Mouse (Mus musculus) brown adipose tissue, adult 24 weeks (tissue): ENCODE results near the gene Phykpl. TPM values are rescaled to one million over a fixed set of nuclear protein-coding genes. Genes with fewer than 3 reads are reported as not detected.

Experiments
- H3K27ac ChIP-seq: fragments of 200-500 bp; replicated peaks from 2 replicates; pipeline ENCODE4 v1.5.1; 2012; ENCODE audit warnings: low read depth, mild to moderate bottlenecking, low read length
- H3K4me1 ChIP-seq: fragments of 200-500 bp; 2 replicates; pipeline ENCODE4 v1.6.1; 2012; ENCODE audit warnings: low read length, mixed read lengths; ENCODE audit not compliant: control insufficient read depth, insufficient read depth, insufficient read length
- H3K4me3 ChIP-seq: fragments of 200-500 bp; 2 replicates; pipeline ENCODE4 v1.5.1; 2012; ENCODE audit warnings: low read depth, mild to moderate bottlenecking, low read length, moderate library complexity; ENCODE audit not compliant: insufficient read depth
- polyA plus RNA-seq: library from polyadenylated mRNA; stranded (reverse); fragments of >200 nt; gene quantifications from 2 replicates; pipeline ENCODE4 v1.2.4, GENCODE M21; 2012; ENCODE audit not compliant: missing spikeins, insufficient read depth, insufficient read length

The Phykpl gene
- polyA plus RNA-seq, result 10.1 and 18.5 TPM in 2 replicates

DNA sequence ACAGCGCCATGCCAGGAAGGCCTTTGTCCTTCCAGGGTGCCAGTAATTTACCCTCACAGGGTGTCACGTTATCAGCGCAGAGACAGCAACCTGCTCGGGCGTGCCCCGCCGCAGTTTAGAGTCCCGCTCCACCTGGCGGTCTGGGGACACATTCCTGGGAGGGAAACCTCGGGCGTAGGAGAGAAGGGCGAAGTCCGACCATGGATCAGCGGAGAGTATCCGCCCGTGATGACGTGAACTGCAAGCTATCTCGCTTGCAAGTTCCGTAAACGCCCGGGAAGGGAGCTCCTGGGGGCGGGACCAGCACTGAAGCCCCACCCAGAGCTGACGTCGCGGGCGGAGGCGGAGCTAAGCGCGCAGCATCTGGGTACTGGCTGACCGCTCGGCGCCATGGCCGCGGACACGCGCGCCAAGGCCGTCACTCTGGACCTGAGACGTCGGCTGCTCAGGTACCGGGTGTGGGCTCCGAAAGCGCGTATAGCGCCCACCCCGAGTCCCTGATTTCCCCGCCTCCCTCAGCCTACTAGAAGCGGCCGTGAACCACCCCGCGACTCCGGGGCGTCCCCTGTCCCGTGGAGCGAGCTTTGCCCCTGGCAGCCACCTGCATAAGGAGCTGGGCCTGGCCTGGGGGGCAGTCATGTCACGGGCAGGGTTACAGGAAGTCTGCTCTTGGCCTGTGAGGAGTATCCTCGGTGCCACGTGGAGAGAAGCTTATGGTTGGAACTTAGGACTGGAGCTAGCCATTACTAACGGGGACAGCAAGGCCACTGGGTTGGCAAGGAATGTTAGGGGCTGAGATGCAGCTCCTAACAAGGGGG is at the start of gene Phykpl:
TSS of gene Phykpl (plus strand) at position 327 of the 818 bp plus-strand sequence.
- Histone ChIP-seq H3K27ac (peak within 1 kb of the TSS; percentile 99), H3K4me1 (peaks cover 11% of the 10 kb centered on the region), H3K4me3 (peak within 1 kb of the TSS; percentile 77)

DNA sequence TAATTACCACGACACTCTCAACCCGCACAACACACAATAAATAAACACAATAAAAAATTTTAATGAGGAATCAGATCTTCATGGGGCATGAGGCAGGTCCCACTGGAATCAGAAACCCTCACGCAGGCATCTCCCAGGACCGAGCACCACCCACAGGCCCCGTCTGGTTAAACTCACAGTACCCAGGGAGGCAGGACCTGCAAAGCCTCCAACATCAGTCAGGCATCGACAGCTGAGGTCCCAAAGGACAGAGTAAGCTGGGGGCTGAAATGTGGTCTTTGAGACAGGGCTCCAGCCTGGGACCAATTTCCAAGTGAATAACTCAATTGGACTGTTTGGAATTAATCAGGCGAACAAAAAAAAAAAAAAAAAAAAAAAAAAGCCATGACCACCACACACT is 46.2 kb upstream of the Phykpl start:
- no peaks in the 10 kb centered on the region for H3K4me1 ChIP-seq
- H3K27ac ChIP-seq, result no peak overlapping the region
- no peak overlapping the region for H3K4me3 ChIP-seq

DNA sequence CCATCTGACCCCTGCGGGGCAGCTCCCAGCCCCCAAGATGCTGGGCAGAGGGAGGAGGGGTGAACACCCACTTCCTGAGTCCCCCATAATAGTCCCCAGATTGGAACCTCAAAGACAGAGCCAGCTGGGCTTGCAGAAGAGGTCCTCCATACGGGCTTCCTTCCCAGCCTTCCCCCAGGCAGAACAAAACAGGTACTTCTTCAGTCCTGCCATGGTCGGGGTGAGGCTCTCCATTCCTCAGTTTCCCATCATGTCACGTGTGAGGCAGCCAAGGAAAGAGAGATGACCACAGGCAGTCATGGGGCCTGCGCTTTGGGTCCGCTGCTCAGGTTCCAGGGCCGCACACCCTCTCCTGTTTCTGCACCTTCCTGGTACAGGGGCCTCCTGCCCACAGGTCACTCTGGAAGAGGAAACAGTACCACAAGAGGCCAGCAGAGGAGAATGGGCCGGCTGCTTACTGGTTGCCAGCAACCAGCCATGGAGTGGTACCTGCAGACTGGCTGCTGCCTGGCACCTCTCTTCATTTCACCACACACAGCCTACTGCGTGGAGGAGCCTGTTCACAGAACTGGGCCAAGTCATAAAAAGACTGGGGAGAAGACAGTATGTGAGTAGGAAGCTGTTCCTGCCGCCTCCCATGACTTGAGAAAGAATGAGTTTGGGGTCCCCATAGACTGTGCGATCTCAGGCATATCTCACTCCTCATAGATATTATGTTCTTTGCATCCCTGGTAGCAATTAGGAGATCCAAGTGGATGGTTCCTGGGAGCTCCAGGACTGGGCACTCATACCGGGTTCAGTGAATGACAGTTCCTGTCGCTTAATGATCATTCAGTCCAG is 45.4 kb upstream of the Phykpl start:
- Histone ChIP-seq H3K4me3 (no peak overlapping the region), H3K4me1 (no peaks in the 10 kb centered on the region)

DNA sequence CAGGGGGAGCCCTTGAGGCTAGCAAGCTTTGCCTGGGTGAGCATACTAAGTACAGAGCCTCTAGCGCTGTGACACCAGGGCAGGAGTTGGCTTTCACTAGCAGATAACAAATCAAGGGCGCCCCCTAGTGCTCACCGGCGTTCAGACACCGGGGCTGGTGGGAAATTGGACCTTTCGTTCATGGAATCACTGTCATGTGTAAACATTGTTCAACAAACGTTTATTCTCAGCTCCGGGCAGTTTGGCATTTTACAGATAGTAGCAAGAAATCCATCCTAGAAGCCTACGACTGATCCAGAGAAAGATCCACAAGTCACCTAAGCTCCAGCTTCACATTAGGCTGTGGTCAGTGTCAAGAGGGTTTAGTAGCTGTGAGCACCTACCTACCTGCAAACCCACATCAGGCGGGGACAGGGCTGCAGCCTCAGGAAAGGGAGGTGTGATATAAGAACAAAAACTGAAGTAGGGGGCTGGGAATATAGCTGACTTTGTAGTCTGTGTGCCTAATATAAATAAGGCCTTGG is 44.7 kb upstream of the Phykpl start:
- no peak overlapping the region for H3K27ac ChIP-seq
- H3K4me1 ChIP-seq, result no peaks in the 10 kb centered on the region
- no peak overlapping the region for H3K4me3 ChIP-seq

More for the DNA sequence above, 45.4 kb upstream of the Phykpl start:
- no peak overlapping the region for H3K27ac ChIP-seq

DNA sequence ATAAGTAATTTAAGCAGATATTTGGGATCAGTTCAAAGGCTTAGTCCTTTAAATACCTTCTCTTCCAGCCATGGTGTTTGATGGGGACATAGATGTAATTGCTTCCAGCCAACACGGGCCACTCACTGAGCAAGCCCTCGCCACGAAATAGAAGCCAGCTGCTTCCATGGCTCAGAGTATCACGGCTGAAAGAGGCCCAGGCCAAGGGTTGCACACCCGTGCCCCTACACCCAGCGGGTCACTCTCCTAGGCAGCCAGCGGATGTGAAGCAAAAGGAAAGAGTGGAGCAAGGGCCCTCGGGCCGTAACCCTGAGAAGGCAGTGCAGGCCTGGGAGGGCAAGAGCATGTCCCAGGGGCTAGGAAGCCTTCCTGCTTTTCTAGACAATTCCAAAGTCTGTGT is 42.1 kb upstream of the Phykpl start:
- Histone ChIP-seq H3K27ac (no peak overlapping the region), H3K4me1 (no peaks in the 10 kb centered on the region), H3K4me3 (no peak overlapping the region)

DNA sequence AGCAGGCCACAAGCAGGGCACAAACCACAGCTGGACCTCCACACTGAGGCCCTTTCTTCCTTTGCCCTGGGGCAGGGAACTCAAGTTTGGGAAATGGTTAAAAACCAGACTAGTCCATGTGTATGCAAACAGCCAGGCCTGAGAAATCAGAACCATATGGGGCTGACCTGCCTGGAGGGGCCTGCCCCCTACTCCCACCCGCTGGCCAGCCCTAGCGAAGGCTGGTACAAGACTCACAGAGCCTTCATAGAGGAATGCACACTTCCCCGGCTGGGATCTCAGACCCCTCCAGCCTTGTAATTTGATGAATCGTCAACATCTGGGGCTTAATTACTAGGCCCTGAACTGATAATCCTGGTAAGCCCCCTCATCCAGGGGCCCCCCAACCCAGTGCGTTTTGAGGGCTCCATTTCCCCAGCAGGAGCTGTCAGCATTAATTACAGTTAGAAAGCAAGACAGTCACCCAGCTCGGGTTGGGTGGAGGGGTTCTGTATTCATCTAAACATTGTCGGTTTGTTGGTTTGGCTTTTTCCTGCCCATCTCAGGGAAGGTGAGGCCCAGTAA is 41.0 kb upstream of the Phykpl start:
- Histone ChIP-seq H3K4me1 (no peaks in the 10 kb centered on the region), H3K4me3 (no peak overlapping the region), H3K27ac (no peak overlapping the region)

DNA sequence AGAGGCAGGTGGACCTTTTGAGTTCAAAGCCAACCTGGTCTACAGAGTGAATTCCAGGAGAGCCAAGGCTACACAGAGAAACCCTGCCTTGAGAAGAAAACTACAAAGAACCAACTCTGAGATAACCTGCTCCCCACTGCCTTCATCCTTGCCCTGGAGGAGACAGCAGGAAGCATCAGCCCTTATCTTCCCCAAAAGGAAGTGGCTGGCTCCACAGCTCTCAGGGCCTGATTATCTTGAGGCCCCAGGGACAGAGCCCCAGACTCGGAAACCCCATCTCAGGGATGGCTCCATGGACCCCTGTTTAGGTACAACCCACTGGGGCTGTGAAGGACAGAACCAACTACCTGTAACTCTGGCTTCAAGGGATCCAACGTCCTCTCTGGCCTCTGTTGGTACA is 40.1 kb upstream of the Phykpl start:
- no peaks in the 10 kb centered on the region for H3K4me1 ChIP-seq
- H3K4me3 ChIP-seq, result no peak overlapping the region
- no peak overlapping the region for H3K27ac ChIP-seq

DNA sequence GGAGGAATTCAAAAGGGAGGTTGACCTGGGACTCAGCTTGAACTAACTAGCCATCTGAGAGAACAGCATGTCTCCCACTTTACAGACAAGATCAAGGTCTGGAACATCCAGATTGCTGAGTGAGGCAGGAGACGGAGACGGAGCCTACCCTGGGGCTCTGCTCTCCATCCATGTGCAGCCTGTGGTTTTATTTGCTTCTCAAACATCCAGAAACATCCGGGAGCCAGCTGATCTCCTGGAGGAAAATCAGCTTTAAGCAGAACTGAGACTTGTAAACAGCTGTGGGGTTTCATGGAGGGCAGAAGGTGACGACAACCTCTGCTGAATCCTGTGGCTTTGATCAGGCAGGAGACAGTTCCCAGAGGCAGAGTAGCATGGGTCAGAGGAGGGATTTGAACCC is 38.7 kb upstream of the Phykpl start:
- Histone ChIP-seq H3K27ac (no peak overlapping the region), H3K4me1 (no peaks in the 10 kb centered on the region), H3K4me3 (no peak overlapping the region)

DNA sequence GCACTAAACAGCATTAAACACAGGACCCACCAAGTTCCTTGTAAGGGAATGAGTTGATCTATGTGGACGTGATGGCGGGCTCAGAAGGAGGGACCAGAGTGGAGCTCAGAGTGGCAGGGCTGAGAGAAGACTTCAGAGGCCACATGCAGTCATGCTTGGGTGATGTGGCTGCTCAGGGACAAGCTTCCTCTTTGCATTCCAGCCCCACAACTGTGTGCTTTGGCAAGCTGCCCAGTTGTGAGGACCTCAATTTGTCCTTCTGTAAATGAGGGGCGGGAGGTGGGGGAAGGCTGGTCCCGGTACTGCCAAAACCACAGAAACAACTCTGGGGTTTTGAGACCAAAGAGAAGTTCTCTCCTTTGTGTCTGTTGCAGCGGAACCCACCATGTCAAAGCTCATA is 33.3 kb upstream of the Phykpl start:
- no peaks in the 10 kb centered on the region for H3K4me1 ChIP-seq
- no peak overlapping the region for H3K27ac ChIP-seq

DNA sequence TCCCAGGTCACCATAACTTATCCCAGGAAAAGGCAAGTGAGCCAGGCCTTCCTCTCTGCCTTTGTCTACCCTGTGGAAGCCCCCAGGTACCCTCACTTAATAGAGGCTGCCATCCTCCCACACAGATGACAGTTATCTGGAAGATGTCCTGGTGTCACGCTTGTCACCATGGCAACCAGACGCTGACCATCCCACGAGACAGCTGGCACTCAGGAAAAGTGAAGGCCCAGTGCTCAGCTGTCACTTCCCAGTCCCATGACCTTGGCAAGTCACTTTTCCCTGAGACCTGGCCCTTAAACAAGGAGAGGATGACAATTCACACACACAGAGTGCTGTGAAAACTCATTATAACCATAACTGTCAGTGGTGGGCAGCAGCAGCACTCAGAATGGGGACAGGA is 32.5 kb upstream of the Phykpl start:
- no peak overlapping the region for H3K4me3 ChIP-seq
- no peaks in the 10 kb centered on the region for H3K4me1 ChIP-seq
- H3K27ac ChIP-seq, result no peak overlapping the region

More for the DNA sequence above, 33.3 kb upstream of the Phykpl start:
- no peak overlapping the region for H3K4me3 ChIP-seq

DNA sequence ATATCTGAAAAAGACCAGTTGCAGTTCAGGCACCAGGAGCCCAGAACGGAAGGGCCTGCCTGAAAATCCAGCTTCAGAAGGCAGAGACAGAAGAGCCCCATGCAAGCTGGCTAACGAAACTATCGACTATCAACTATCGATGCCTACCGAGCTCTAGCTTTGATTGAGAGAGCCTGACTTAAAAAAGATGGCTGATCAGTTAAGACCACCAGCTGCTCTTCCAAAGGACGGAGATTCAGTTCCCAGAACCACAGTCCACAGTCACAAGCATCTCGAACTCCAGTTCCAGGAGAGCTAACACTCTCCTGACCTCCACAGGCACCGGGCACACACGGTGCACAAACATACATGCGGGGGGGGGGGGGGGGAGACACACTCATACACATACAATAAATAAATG is 30.0 kb upstream of the Phykpl start:
- Histone ChIP-seq H3K4me3 (no peak overlapping the region), H3K27ac (no peak overlapping the region)

DNA sequence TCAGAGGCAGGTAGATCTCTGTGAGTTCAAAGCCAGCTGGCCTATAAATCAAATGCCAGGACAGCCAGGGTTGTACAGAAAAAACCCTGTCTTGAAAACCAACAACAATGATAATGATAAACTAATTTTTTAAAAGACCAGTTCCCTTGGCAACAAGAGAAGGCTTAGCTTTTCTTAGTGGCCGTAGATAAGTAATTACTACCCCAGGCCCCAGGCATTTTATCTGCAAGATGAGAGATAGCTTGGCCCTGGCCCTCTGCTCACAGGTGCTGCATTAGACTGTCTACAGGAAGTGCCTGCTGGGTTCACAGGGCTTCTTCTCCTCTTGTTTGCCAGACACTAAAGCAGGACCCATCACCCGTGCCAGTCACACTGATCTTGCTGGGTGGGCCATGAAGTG is 29.5 kb upstream of the Phykpl start:
- Histone ChIP-seq H3K4me1 (no peaks in the 10 kb centered on the region), H3K4me3 (no peak overlapping the region), H3K27ac (no peak overlapping the region)

More for the DNA sequence above, 30.0 kb upstream of the Phykpl start:
- H3K4me1 ChIP-seq, result no peaks in the 10 kb centered on the region

DNA sequence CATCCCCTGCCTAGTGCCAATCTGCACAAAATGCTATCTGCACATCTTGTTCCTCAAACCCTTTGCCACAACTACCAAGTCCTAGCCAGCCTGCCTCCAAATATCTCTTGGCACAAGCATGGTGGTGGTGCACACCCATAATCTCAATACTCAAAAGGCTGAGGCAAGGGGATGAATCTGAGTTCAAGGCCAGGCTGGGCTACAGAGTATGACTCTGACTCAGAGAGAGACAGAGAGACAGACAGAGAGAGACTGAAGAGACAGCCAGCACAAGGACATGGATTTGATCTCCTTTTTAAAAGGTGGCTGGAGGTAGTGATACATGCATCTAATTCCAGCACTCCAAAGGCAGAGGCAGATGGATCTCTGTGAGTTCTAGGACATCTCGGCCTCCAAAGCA is 21.3 kb upstream of the Phykpl start:
- Histone ChIP-seq H3K27ac (no peak overlapping the region), H3K4me1 (no peaks in the 10 kb centered on the region), H3K4me3 (no peak overlapping the region)

DNA sequence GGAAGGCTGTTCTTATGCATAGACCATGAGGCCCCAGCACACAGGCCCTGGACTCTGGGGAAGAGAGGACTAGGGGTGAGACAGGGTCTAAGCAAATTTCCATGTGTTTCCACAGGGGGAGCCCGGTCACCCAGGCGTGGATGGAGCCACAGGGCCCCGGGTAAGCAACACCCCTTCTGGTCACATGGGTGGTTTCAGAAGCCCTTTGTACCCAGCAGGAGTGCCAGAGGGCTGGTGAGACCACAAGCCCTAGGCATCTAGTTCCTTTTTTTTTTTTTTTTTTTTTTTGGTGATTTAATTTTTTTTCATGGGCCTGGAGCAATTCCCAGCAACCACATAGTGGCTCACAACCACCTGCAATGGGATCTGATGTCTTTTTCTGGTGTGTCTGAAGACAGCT is 19.5 kb upstream of the Phykpl start:
- Histone ChIP-seq H3K27ac (no peak overlapping the region), H3K4me3 (no peak overlapping the region), H3K4me1 (no peaks in the 10 kb centered on the region)

DNA sequence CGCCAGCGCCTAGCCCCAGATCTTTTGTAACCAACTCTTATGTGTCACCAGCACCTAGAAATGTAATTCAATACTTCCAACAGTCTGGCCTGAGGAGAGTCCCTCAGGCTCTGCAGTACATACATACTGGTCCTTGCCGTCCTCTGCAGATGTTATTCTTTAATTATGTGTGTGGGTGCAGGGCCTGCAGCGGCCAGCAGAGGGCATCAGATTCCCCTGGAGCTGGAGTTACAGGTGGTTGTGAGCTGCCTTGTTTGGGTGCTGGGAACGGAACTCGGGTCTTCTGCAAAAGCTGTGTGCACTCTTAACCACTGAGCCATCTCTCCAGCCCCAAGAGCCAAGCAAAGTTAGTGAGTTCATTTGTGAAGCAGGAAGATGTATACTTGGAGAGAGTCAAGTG is 18.6 kb upstream of the Phykpl start:
- no peak overlapping the region for H3K27ac ChIP-seq
- H3K4me3 ChIP-seq, result no peak overlapping the region
- no peaks in the 10 kb centered on the region for H3K4me1 ChIP-seq
